13 mouse cellular contexts compared by ENCODE assay signal in the genomic region with DNA sequence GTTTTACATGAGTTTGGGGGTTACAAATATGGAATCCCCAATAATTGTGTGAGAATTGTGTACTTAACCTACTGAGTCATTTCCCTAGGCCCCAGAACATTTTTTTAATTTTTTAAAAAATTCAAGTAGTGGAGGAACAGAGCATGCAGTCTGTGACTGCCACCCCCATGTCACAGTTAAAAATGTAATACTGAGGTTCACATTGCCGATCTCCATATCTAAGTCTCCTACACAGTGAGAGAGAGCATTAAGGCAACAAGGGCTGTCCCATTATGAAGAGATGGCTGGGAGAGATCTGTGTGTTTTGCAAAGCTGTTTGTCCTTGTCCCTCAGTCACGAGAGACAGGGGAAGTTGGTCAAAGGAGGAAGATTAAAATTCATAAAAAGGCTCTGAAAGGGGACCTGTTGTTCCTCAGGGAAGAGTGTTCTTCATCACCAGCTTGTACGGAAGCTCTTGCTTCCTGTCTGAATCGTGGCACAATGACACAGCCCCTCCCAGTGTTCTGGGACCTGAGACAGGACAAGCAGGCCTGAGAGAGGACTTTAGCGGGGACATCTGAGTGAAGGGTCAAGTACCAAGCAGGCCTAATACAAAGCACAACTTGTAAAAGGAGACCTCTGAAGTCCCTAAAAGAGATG.
A peak's percentile ranks its signal among the peaks of the same experiment; 100 is the strongest.
DNase-seq lines count a peak whose midpoint lies in the region; ATAC-seq and TF ChIP-seq lines count a peak whose summit lies in the region.
"Had no signal": no experiment of that assay in that cellular context is flagged by ENCODE, and none has a peak within 500 bp of the region (broad histone marks: within the 10 kb centered on the region; RNA-seq: fewer than 3 reads in every experiment).

No protein-coding gene starts in this region.

- intact Hi-C loops in left cerebral cortex, adult 2 months (cut with DNase I) = no loop called here
- intact Hi-C loops in left cerebral cortex, postnatal 14 days (cut with DNase I) = no loop called here
- intact Hi-C loops in left cerebral cortex, postnatal 4 days (cut with DNase I) = no loop called here

- no peak for DNase-seq in frontal cortex, postnatal 25 days (ENCODE audit: low spot score in 2 of 2)
- no peak for DNase-seq in left cerebral cortex, adult 2 months (ENCODE audit: extremely low spot score in 1 of 2, low spot score in 2 of 2)
- DNase-seq in left cerebral cortex, postnatal 14 days (ENCODE audit: low spot score in 2 of 2) = no peak
- no peak for DNase-seq in c-Kit-positive CD71-positive TER-119-positive erythroid progenitor cells, embryonic 14.5 days (ENCODE audit: low spot score)
- no peak for DNase-seq in left cerebral cortex, postnatal 4 days
- DNase-seq: cerebellum, adult 9-10 months; thymus, adult 18-20 months had no signal

- H3K27ac ChIP-seq in left cerebral cortex, adult 2 months = peak overlapping the region; percentile 6; the same call in 1 of the 2 replicates
- H3K27ac ChIP-seq: hindbrain, embryonic 10.5 days; midbrain, embryonic 15.5 days had no signal

- ATAC-seq in frontal cortex, adult (ENCODE audit: low TSS enrichment) = peak; percentile 86
- ATAC-seq in common myeloid progenitor, adult 5-6 weeks (replicated peaks; ENCODE audit: low read depth, poor library complexity, severe bottlenecking) = 0 out of 2 replicates have a peak, but pooled peaks have one; percentile 26
- peak; percentile 28 for ATAC-seq in megakaryocyte, adult 5-6 weeks (ENCODE audit: poor library complexity, severe bottlenecking)
- ATAC-seq: intestine, embryonic 16.5 days; midbrain, embryonic 15.5 days had no signal

- no peak for TF ChIP-seq CTCF in left cerebral cortex, adult 2 months (IDR thresholded peaks at IDR 0.05)

- H3K4me3 ChIP-seq in left cerebral cortex, adult 2 months = no peak overlapping the region
- H3K4me3 ChIP-seq: hindbrain, embryonic 10.5 days; midbrain, embryonic 15.5 days had no signal

Comparison
In these comparisons a context has a peak if more than half of its experiments do, and no peak if none do; other contexts are left out.
1. ATAC-seq: peak in every context shown above with its lines; median percentile 86 in frontal cortex, adult; 28 in megakaryocyte, adult 5-6 weeks; 26 in common myeloid progenitor, adult 5-6 weeks.